Mouse (Mus musculus): Measurements from ENCODE around the gene Adgrb3. TPM values are rescaled to one million over a fixed set of nuclear protein-coding genes. Genes with fewer than 3 reads are reported as not detected.

Adgrb3 gene
- polyA plus RNA-seq, 1 experiment from 2014 or later, result 2.1 TPM

- Histone ChIP-seq H3K4me1 (replicated peaks; ENCODE audit: control insufficient read depth, insufficient read depth, low read length) (no peaks in the 10 kb centered on the region), H3K27ac (ENCODE audit: low read depth, low read length) (no peak overlapping the region), H3K4me2 (replicated peaks; ENCODE audit: low read depth) (no peak overlapping the region), H3K9me3 (ENCODE audit: control insufficient read depth) (no peaks in the 10 kb centered on the region), H3K36me3 (ENCODE audit: control insufficient read depth, insufficient read depth) (no peaks in the 10 kb centered on the region), H3K27me3 (replicated peaks; ENCODE audit: control insufficient read depth, insufficient read depth, low read length) (no peaks in the 10 kb centered on the region), H3K9ac (ENCODE audit: low read depth, low read length) (no peak overlapping the region), H3K4me3 (ENCODE audit: low read depth, low read length) (no peak overlapping the region)
- TF ChIP-seq CTCF (IDR thresholded peaks at IDR 0.05; ENCODE audit: low read depth), result no peak
- no peak for ATAC-seq
- WGBS, result 79% methylated on average over 2 of the region's 2 CpGs
Observed at GRCm38 (mm10) chr1:25312344-25312743, 517.2 kb downstream of the Adgrb3 start.

GRCm38 (mm10) chr1:25310066-25310465 is 519.4 kb downstream of the Adgrb3 start:
- no peaks in the 10 kb centered on the region for H3K9me3 ChIP-seq (ENCODE audit: control insufficient read depth)
- H3K27me3 ChIP-seq (replicated peaks; ENCODE audit: control insufficient read depth, insufficient read depth, low read length), result no peaks in the 10 kb centered on the region
- no peaks in the 10 kb centered on the region for H3K4me1 ChIP-seq (replicated peaks; ENCODE audit: control insufficient read depth, insufficient read depth, low read length)
- ATAC-seq, result no peak
- no peak overlapping the region for H3K4me2 ChIP-seq (replicated peaks; ENCODE audit: low read depth)
- no peak for TF ChIP-seq CTCF (IDR thresholded peaks at IDR 0.05; ENCODE audit: low read depth)
- no peak overlapping the region for H3K4me3 ChIP-seq (ENCODE audit: low read depth, low read length)
- H3K27ac ChIP-seq (ENCODE audit: low read depth, low read length), result no peak overlapping the region
- no peaks in the 10 kb centered on the region for H3K36me3 ChIP-seq (ENCODE audit: control insufficient read depth, insufficient read depth)
- H3K9ac ChIP-seq (ENCODE audit: low read depth, low read length), result no peak overlapping the region
- 45% methylated on average over 2 of the region's 2 CpGs for WGBS

- no peak overlapping the region for H3K9ac ChIP-seq (ENCODE audit: low read depth, low read length)
- no peaks in the 10 kb centered on the region for H3K9me3 ChIP-seq (ENCODE audit: control insufficient read depth)
- no peaks in the 10 kb centered on the region for H3K4me1 ChIP-seq (replicated peaks; ENCODE audit: control insufficient read depth, insufficient read depth, low read length)
- H3K36me3 ChIP-seq (ENCODE audit: control insufficient read depth, insufficient read depth), result no peaks in the 10 kb centered on the region
- H3K4me3 ChIP-seq (ENCODE audit: low read depth, low read length), result no peak overlapping the region
- ATAC-seq, result no peak
- no peak for TF ChIP-seq CTCF (IDR thresholded peaks at IDR 0.05; ENCODE audit: low read depth)
- WGBS, result 84% methylated on average over 8 of the region's 8 CpGs
- H3K27me3 ChIP-seq (replicated peaks; ENCODE audit: control insufficient read depth, insufficient read depth, low read length), result no peaks in the 10 kb centered on the region
- no peak overlapping the region for H3K4me2 ChIP-seq (replicated peaks; ENCODE audit: low read depth)
- no peak overlapping the region for H3K27ac ChIP-seq (ENCODE audit: low read depth, low read length)
Observed at GRCm38 (mm10) chr1:25281471-25281870, 548.0 kb downstream of the Adgrb3 start.

- H3K4me1 ChIP-seq (replicated peaks; ENCODE audit: control insufficient read depth, insufficient read depth, low read length), result no peaks in the 10 kb centered on the region
- TF ChIP-seq CTCF (IDR thresholded peaks at IDR 0.05; ENCODE audit: low read depth), result no peak
- no peak overlapping the region for H3K9ac ChIP-seq (ENCODE audit: low read depth, low read length)
- 0 out of 2 replicates have a peak, but pooled peaks cover 3% of the 10 kb centered on the region for H3K9me3 ChIP-seq (ENCODE audit: control insufficient read depth)
- H3K27me3 ChIP-seq (replicated peaks; ENCODE audit: control insufficient read depth, insufficient read depth, low read length), result no peaks in the 10 kb centered on the region
- ATAC-seq, result no peak
- H3K4me3 ChIP-seq (ENCODE audit: low read depth, low read length), result no peak overlapping the region
- no peak overlapping the region for H3K27ac ChIP-seq (ENCODE audit: low read depth, low read length)
- H3K36me3 ChIP-seq (ENCODE audit: control insufficient read depth, insufficient read depth), result no peaks in the 10 kb centered on the region
- H3K4me2 ChIP-seq (replicated peaks; ENCODE audit: low read depth), result no peak overlapping the region
Observed at GRCm38 (mm10) chr1:25250562-25250961, 578.9 kb downstream of the Adgrb3 start.

GRCm38 (mm10) chr1:25242436-25242835 is 587.1 kb downstream of the Adgrb3 start:
- Histone ChIP-seq H3K4me1 (replicated peaks; ENCODE audit: control insufficient read depth, insufficient read depth, low read length) (no peaks in the 10 kb centered on the region), H3K4me3 (ENCODE audit: low read depth, low read length) (no peak overlapping the region), H3K4me2 (replicated peaks; ENCODE audit: low read depth) (no peak overlapping the region), H3K36me3 (ENCODE audit: control insufficient read depth, insufficient read depth) (no peaks in the 10 kb centered on the region), H3K9me3 (ENCODE audit: control insufficient read depth) (no peaks in the 10 kb centered on the region), H3K9ac (ENCODE audit: low read depth, low read length) (no peak overlapping the region), H3K27me3 (replicated peaks; ENCODE audit: control insufficient read depth, insufficient read depth, low read length) (no peaks in the 10 kb centered on the region), H3K27ac (ENCODE audit: low read depth, low read length) (no peak overlapping the region)
- no peak for TF ChIP-seq CTCF (IDR thresholded peaks at IDR 0.05; ENCODE audit: low read depth)
- no peak for ATAC-seq
- WGBS, result 76% methylated on average over 6 of the region's 6 CpGs

GRCm38 (mm10) chr1:25229245-25229750 is 600.2 kb downstream of the Adgrb3 start:
- Histone ChIP-seq H3K4me2 (replicated peaks; ENCODE audit: low read depth) (no peak overlapping the region), H3K9me3 (ENCODE audit: control insufficient read depth) (no peaks in the 10 kb centered on the region), H3K36me3 (ENCODE audit: control insufficient read depth, insufficient read depth) (no peaks in the 10 kb centered on the region), H3K9ac (ENCODE audit: low read depth, low read length) (no peak overlapping the region), H3K27ac (ENCODE audit: low read depth, low read length) (no peak overlapping the region), H3K27me3 (replicated peaks; ENCODE audit: control insufficient read depth, insufficient read depth, low read length) (no peaks in the 10 kb centered on the region), H3K4me3 (ENCODE audit: low read depth, low read length) (no peak overlapping the region), H3K4me1 (replicated peaks; ENCODE audit: control insufficient read depth, insufficient read depth, low read length) (no peaks in the 10 kb centered on the region)
- TF ChIP-seq CTCF (IDR thresholded peaks at IDR 0.05; ENCODE audit: low read depth), result no peak
- WGBS, result 33% methylated on average over 7 of the region's 7 CpGs
- no peak for ATAC-seq

Data from intestine, postnatal 0 days (tissue).